Mouse (Mus musculus) ES-CJ7 (cell line): Measurements from ENCODE around the gene Gm11084.

Experiments
- DNase-seq: peaks from one replicate; pipeline ENCODE4 v3.0.0; 2011; ENCODE audit warnings: low read depth, low spot score

Gm11084 gene

DNA sequence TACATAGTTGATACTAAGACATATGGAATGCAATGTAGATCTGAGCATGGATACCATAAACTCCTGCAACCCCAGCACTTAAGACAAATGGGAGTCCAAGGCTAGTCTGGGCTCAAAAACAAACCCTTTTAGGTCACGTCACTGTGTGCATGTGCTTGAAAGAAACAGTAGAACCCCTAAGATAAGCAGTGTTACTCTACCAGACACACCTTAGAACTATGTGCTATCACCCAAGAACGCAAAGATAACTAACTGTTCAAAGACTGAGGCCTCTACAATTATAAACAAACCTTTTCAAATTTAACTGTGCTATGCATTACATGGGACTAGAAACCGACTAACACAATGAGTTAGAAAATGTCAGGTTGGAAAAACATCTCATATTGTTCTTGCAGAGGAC, 33.5 kb downstream of the Gm11084 start:
- DNase-seq = no peak

DNA sequence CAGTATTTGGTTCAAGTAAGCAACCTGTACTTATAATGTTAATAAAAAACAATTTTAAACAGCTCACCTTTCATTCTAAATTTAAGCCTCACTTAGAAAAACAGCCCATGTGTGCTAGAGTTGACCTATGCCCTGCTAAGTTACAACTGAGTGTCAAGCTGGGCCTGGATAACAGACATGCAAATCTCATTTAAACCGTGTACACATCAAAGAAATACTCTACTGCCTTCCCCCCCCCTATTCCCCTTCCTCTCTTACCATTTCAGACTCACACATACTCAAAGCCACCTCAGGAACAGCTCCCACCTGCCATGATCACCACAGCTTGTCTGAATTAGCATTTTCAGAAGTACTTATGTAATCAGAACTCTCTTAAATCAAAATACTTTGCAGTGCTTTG, 50.6 kb downstream of the Gm11084 start:
- no peak for DNase-seq

DNA sequence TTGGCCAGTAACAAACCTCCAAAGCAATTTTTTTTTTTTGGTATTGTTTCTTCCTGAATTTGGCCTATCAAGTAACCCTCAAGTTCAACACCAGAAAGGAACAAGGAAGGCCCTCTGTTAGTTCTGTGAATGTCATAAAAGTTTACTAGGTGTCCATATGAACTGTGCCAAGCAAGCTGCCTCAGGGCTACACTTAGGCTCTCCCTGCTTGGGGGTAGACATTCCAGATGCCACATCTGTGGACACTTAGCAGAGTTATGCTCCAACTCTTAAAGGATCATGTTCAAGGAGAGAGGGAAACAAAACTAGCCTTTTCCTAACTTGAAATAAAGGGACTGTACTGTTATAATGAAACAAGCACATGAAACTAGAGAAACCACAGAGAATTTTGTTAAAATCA, 54.3 kb downstream of the Gm11084 start:
- DNase-seq = no peak

DNA sequence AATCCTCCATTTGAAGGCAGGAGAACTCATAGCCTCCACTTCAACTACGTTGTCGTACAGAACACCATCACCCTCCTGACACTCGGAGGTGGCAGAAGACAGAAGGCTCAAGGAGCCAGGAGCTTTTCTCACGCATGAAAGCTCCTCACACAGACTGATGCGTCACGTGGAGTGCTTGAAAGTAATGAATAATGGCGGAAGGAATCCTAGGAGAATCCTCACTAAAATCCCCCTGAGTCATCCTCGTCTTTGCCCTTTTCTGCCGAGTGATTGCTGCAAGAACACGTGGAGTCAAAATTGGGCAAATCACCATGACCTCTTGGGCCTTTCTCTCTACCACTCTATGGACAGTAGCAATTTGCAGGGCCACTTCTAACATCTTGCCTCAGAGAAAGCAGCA, 61.5 kb downstream of the Gm11084 start:
- DNase-seq = no peak
